Mouse (Mus musculus): ENCODE results near the gene Haao.

DNA sequence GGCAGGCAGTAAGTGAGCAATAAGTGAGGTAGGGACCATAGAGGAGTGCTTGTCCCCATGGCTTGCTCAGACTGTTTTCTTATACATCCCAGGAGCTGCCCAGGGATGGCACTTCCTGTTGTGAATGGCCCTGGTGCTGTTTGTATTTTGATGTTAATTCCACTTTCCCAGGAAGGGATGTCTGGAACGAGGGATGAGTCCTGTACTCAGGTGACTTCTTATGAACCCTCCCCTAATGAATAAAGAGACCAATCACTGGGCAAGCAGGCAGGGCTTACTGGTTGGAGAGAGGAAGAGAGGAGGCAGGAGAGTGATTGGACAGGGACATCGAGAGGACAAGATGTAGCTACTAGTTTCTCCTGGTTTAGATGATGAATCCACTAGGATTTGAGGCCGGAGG, 33.3 kb upstream of the Haao start:
- no peak for TF ChIP-seq USF1 (IDR thresholded peaks at IDR 0.05; ENCODE audit: low read depth)
- no peak for TF ChIP-seq CTCF (IDR thresholded peaks at IDR 0.05; ENCODE audit: control insufficient read depth, insufficient read depth, insufficient read length)
- TF ChIP-seq MYOG (IDR thresholded peaks at IDR 0.05; ENCODE audit: control insufficient read depth, extremely low read depth, insufficient read length) = no peak
- no peak for TF ChIP-seq MAX (IDR thresholded peaks at IDR 0.05)
- TF ChIP-seq CEBPB (IDR thresholded peaks at IDR 0.05; ENCODE audit: low read depth) = no peak
- no peak for TF ChIP-seq MYOD1 (IDR thresholded peaks at IDR 0.05; ENCODE audit: control insufficient read depth, insufficient read length, low read depth)
- TF ChIP-seq FOSL1 (IDR thresholded peaks at IDR 0.05; ENCODE audit: insufficient read depth, low read length, poor library complexity, severe bottlenecking) = no peak
